Mouse (Mus musculus): ENCODE measurements around the gene Drd2.

Gene Drd2

GRCm38 (mm10) chr9:49340136-49341043 lies at the start of gene Drd2:
Gene Drd2 (plus strand): TSS chr9:49340627.
- DNase-seq (ENCODE audit: inconsistent ontology term), result peak; percentile 77

DNA sequence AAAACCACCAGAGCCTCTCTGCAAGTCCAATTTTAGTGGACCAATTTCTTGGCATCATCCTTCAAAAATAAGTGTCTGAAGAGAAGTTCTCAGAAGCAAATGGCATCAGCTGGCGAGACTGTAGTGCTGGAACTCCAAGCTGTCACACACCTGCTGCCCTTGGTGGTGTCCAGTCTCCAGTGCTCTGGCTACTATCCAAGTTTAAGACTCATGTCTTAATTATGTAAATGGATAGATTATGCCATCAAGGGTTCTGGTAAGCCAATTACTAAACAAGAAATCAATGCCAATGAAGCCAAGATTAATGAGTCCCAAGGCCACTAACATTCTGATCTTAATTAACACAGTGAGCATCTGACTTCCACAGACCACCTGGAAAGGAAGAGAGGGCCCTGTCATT lies 45.3 kb upstream of the Drd2 start:
- DNase-seq (ENCODE audit: inconsistent ontology term), result peak; percentile 30

GRCm38 (mm10) chr9:49307576-49307975 lies 32.9 kb upstream of the Drd2 start:
- DNase-seq (ENCODE audit: inconsistent ontology term), result peak; percentile 53

DNA sequence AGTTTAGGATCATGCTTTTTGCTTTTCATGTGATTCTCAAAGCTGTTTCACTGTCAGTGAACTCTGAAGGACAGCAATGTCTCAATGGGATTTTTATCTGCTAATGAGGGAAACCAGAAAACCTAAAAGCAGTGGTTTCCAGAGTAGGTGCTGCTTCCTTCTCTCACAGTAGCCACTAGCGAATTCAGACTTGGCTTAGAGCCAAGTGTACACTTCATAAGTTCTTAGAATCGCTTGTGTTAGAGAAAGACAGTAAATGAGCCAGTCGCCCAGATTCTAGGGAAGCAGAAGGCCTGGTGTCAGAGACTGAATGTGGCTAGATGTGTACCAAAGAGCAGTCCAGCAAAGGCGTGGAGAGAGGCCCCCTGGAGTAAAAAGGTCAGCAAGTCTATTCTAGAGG lies 29.6 kb upstream of the Drd2 start:
- DNase-seq (ENCODE audit: inconsistent ontology term), result no peak

DNA sequence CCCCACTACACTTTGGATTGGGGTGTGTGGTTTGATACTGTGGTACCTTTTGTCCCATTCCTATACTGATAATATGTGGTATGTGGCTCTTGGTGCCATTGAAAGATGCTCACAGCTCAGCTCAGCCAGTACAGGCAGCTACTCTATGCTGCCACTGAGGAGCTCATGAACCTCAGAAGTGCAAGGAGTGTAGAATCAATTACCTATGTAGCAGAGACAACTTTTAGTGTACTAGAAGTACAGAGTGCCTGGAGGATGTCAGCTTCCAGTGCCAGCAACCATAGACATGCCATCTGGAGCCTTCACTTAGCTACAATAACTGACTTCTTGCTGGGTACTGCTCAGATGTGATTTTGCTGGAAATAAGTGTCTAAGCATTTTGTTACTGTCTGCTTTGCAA lies 21.8 kb upstream of the Drd2 start:
- no peak for DNase-seq (ENCODE audit: inconsistent ontology term)

DNA sequence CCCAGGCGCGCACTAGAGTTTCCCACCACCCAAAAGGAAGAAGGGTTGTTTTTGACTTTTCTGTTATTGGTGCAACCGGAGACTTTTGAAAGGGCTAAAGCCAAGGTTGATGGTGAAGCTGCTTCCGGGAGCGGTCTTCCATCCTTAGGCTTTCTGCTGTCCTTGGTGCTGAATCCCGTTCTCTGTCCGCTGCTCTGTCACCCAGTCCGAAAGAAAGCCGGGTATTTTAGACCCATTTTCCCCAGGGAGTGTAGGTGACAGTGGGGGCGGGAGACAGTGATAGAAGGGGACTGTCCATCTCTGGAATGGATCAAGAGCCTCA lies 578 bp downstream of the Drd2 start:
- peak; percentile 68 for DNase-seq (ENCODE audit: inconsistent ontology term)

DNA sequence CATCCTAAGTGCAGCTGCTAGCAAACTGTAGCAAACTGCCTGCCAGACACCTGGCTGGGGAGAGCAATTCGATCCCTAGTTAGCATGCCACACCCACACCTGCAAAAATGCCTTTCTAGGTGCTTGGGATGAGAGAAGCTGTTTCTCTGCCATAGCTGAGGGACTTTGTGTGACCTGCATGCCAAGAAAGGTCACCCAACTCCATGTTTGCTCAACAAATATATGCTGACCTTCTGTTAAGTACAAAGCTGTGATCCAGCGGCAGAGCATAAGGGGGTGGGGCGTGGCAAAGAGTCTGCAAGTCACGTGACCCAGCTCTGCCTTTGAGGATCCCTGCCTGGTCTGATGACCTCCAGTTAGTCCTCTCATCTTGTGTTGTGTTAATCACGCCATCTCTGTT lies 25.3 kb downstream of the Drd2 start:
- DNase-seq (ENCODE audit: inconsistent ontology term), result no peak

- DNase-seq (ENCODE audit: inconsistent ontology term), result no peak
These were observed 33.5 kb downstream of the Drd2 start for GRCm38 (mm10) chr9:49373946-49374345.

DNA sequence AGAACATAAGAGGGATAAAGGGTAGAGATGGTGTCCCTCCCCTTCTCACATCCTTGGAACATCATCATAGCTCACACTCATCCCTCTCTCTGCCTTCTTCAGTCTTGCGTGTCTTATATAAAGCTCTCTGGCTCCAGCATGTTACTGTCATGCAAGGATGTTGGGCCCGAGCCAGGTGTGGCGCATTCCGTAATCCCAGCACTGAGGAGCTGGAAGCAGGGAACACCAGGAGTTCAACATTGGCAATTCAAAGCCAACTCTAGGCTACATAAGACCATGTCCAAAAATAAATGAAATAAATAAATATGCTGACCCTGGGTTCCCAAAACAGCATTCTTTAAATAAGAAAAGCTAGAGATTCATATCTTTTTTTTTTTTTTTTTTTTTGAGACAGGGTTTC lies 39.5 kb downstream of the Drd2 start:
- no peak for DNase-seq (ENCODE audit: inconsistent ontology term)

- no peak for DNase-seq (ENCODE audit: inconsistent ontology term)
These were observed 43.6 kb downstream of the Drd2 start for GRCm38 (mm10) chr9:49384041-49384440.

- no peak for DNase-seq (ENCODE audit: inconsistent ontology term)
These were observed 44.4 kb downstream of the Drd2 start for GRCm38 (mm10) chr9:49384855-49385254.

- no peak for DNase-seq (ENCODE audit: inconsistent ontology term)
These were observed 44.9 kb downstream of the Drd2 start for GRCm38 (mm10) chr9:49385301-49385700.

GRCm38 (mm10) chr9:49386119-49386518 lies 45.7 kb downstream of the Drd2 start:
- peak; percentile 32 for DNase-seq (ENCODE audit: inconsistent ontology term)

GRCm38 (mm10) chr9:49392242-49392641 lies 51.8 kb downstream of the Drd2 start:
- no peak for DNase-seq (ENCODE audit: inconsistent ontology term)

DNA sequence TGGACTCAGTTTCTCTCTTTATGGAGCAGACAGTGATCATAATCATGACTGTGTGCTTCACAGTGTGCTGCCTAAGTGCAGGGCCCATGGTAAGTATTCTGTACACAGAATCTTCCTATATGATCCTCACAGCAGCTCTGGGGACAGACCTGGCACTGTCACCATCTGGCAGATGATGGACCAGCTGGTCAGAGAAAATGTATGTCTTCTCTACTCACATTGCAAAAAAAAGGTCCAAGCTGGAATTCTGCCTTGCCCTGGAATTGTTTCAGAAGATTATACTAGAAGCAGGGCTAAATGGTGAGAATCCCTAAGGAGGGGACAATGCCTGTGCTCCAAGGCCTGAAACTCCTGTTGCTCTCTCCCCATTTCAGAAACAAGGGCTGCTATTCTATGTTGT lies 55.6 kb downstream of the Drd2 start:
- DNase-seq (ENCODE audit: inconsistent ontology term), result no peak

GRCm38 (mm10) chr9:49403711-49404110 lies 63.3 kb downstream of the Drd2 start:
- DNase-seq (ENCODE audit: inconsistent ontology term), result no peak

DNA sequence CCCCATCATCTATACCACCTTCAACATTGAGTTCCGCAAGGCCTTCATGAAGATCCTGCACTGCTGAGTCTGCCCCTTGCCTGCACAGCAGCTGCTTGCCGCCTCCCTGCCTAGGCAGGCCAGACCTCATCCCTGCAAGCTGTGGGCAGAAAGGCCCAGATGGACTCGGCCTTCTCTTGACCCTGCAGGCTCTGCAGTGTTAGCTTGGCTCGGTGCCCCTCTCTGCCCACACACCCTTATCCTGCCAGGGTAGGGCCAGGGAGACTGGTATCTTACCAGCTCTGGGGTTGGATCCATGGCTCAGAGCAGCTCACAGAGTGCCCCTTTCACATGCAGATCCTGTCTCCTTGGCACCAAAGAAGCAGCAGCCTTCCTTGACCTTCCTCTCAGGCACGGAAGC lies 66.6 kb downstream of the Drd2 start:
- peak; percentile 17 for DNase-seq (ENCODE audit: inconsistent ontology term)

GRCm38 (mm10) chr9:49410621-49411020 lies 70.2 kb downstream of the Drd2 start:
- DNase-seq (ENCODE audit: inconsistent ontology term), result peak; percentile 64

DNA sequence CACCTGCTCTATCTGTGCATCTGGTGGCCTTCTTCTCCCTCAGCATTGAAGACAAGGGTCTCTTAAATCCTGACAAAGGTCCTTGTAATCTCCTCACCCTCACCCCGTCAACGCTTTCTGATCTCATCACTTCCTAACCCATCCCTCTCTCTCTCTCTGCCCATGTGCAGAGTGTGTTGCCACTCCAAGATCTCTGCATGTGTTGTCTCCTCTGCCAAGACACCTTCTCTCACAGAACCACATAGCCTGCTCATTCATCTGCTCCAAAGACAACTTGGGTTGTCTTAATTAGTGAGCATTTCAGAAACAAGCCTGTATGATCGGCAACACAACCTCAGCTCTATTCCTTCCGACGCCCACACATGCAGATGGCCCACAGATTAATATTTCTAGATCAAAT lies 83.4 kb downstream of the Drd2 start:
- no peak for DNase-seq (ENCODE audit: inconsistent ontology term)

DNA sequence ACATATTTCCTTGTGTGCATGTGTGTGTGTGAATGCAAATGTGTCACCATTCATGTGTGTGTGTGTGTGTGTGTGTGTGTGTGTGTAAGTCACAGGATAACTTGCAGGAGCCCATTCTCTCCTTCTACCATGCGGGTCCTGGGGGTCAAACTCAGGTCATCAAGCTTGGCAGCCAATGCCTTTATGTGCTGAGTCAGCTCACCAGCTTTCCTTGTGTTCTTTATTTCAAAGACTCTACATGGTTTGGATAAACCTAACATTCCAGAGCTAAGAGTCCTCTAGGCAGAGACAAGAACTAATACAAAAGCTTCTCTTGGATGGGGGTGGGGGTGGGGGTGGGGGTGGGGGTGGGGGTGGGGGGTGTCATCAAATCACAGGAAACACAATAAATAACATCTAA lies 85.2 kb downstream of the Drd2 start:
- no peak for DNase-seq (ENCODE audit: inconsistent ontology term)

- DNase-seq (ENCODE audit: inconsistent ontology term), result no peak
These were observed 86.5 kb downstream of the Drd2 start, which contains the start of gene Ankk1 for GRCm38 (mm10) chr9:49426921-49427320. Gene Ankk1 (minus strand): TSS chr9:49427021.

- no peak for DNase-seq (ENCODE audit: inconsistent ontology term)
These were observed 87.1 kb downstream of the Drd2 start for GRCm38 (mm10) chr9:49427478-49427877.

DNA sequence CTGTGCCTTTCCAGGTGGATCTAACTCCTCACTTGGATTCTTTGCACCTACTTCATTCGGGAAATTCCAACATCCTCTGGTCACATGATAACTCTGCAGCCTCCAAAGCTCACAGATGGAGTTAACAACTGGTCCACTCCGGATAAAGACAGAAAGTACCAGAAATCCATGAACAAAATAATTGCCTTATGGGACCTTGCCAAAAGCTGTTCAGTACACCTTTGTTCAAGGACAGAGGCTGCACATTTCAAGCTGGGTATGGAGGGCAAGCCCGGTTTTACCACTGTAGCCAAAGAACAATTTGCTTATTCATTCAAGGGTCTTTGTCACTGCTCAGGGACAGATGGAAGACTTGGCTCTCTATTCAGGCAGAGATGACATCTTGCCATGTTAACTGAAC lies 102.2 kb downstream of the Drd2 start:
- peak; percentile 53 for DNase-seq (ENCODE audit: inconsistent ontology term)

DNA sequence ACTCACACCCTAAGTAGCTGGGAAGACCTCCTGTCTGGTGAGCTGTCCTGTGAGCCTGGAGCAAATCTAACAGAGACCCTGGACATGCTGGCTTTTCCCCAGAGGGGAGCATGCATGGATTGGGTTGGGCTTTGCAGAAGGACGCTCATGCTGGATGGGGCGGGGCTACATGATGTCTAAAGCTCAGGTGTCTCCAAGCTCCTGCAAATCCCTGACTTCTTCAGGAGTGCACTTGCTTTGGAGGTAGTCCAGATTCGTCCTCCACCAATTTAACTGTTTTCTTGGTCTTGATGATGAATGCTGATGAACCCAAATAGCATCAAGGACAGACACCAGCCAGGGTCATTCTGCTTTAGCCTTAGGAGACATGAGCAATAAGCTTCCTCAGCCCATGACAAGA lies 110.1 kb downstream of the Drd2 start:
- DNase-seq (ENCODE audit: inconsistent ontology term), result no peak

Data from Muller cell, postnatal 12 days (primary cell).